Mouse (Mus musculus) MEL (cell line): ENCODE results near the gene Lce1f. TPM values are rescaled to one million over a fixed set of nuclear protein-coding genes. Genes with fewer than 3 reads are reported as not detected.

Source experiments
- DNase-seq: peaks from one replicate; pipeline ENCODE4 v3.0.0; 2011; ENCODE audit warnings: low read depth, low spot score
- H3K27ac ChIP-seq: 2 replicates; pipeline ENCODE4 v1.5.1; 2012; ENCODE audit warnings: low read depth, mild to moderate bottlenecking, control low read depth, low read length, moderate library complexity; ENCODE audit not compliant: control insufficient read depth
- H3K27me3 ChIP-seq, 2 experiments: fragments of 150-350 bp in 1 of 2; sonication (generic) in 1 of 2; 2 replicates each; pipeline ENCODE4 v1.6.1; 2012; ENCODE audit warnings: low read length in 2 of 2, mild to moderate bottlenecking in 2 of 2, improper control_type of control experiment in 1 of 2, moderate library complexity in 1 of 2; ENCODE audit not compliant: insufficient read depth in 2 of 2, control insufficient read depth in 1 of 2
- H3K36me3 ChIP-seq, 2 experiments: 2 replicates each; pipeline ENCODE4 v1.6.1; 2012 to 2014; ENCODE audit warnings: low read length in 2 of 2, improper control_type of control experiment in 1 of 2, inconsistent platforms in 1 of 2, mild to moderate bottlenecking in 1 of 2; ENCODE audit not compliant: insufficient read depth in 2 of 2, control insufficient read depth in 1 of 2
- H3K4me1 ChIP-seq, 2 experiments: fragments of 150-350 bp in 1 of 2; sonication (generic) in 1 of 2; 2 replicates each; pipeline ENCODE4 v1.6.1; 2012; ENCODE audit warnings: low read length in 2 of 2, improper control_type of control experiment in 1 of 2, mild to moderate bottlenecking in 1 of 2; ENCODE audit not compliant: insufficient read depth in 2 of 2, control insufficient read depth in 1 of 2
- H3K4me3 ChIP-seq, 2 experiments: fragments of 150-350 bp in 1 of 2; sonication (generic) in 1 of 2; 2 replicates each; pipeline ENCODE4 v1.5.1; 2012; ENCODE audit warnings: low read depth in 2 of 2, low read length in 2 of 2, mild to moderate bottlenecking in 2 of 2, moderate library complexity in 2 of 2, control low read depth in 1 of 2, improper control_type of control experiment in 1 of 2; ENCODE audit not compliant: control insufficient read depth in 1 of 2, insufficient read depth in 1 of 2
- H3K79me2 ChIP-seq: 2 replicates; pipeline ENCODE4 v1.6.1; 2012; ENCODE audit warnings: mild to moderate bottlenecking, low read length, moderate library complexity; ENCODE audit not compliant: control insufficient read depth, poor library complexity, insufficient read depth
- H3K9ac ChIP-seq: 2 replicates; pipeline ENCODE4 v1.6.1; 2012; ENCODE audit warnings: low read depth, mild to moderate bottlenecking, control low read depth, low read length, moderate library complexity; ENCODE audit not compliant: control insufficient read depth, poor library complexity, severe bottlenecking
- H3K9me3 ChIP-seq: fragments of 150-350 bp; sonication (generic); replicated peaks from 2 replicates; pipeline ENCODE4 v1.6.1; 2012; ENCODE audit warnings: mild to moderate bottlenecking, low read length, improper control_type of control experiment, moderate library complexity; ENCODE audit not compliant: insufficient read depth
- CHD2 ChIP-seq: IDR thresholded peaks from 2 replicates; pipeline ENCODE4 v1.6.1; 2011; ENCODE audit warnings: low read length, improper control_type of control experiment
- MAFK ChIP-seq: IDR thresholded peaks from 2 replicates; pipeline ENCODE4 v1.6.1; 2011; ENCODE audit warnings: low read depth, mild to moderate bottlenecking, low read length, improper control_type of control experiment, borderline replicate concordance
- RAD21 ChIP-seq: IDR thresholded peaks from 2 replicates; pipeline ENCODE4 v1.6.1; 2011; ENCODE audit warnings: mild to moderate bottlenecking, low read depth, low read length, improper control_type of control experiment
- TCF12 ChIP-seq: IDR thresholded peaks from 2 replicates; pipeline ENCODE4 v1.6.1; 2014; ENCODE audit warnings: low read depth, mild to moderate bottlenecking, inconsistent platforms, low read length, improper control_type of control experiment, moderate library complexity
- USF2 ChIP-seq, 2 experiments: IDR thresholded peaks; 2 replicates each; pipeline ENCODE4 v1.6.1; 2011 to 2012; ENCODE audit warnings: improper control_type of control experiment in 2 of 2, low read length in 2 of 2, borderline replicate concordance in 1 of 2, inconsistent platforms in 1 of 2, low read depth in 1 of 2, mild to moderate bottlenecking in 1 of 2; ENCODE audit not compliant: insufficient read depth in 1 of 2
- ZKSCAN1 ChIP-seq: IDR thresholded peaks from 2 replicates; pipeline ENCODE4 v1.6.1; 2012; ENCODE audit warnings: low read depth, mild to moderate bottlenecking, inconsistent platforms, low read length, improper control_type of control experiment, moderate library complexity
- polyA plus RNA-seq, 2 experiments: library from polyadenylated mRNA; stranded (reverse) in 1 of 2; unstranded in 1 of 2; fragments of >175 nt in 1 of 2; fragments of >200 nt in 1 of 2; gene quantifications; 2 replicates each; pipeline versions ENCODE4 v1.2.1 to v1.2.4; 2012; ENCODE audit warnings: low replicate concordance in 2 of 2, low read depth in 1 of 2; ENCODE audit not compliant: insufficient read length in 2 of 2, insufficient read depth in 1 of 2, missing spikeins in 1 of 2
- total RNA-seq: library from RNA; depleted of rRNA; stranded (reverse); fragments of 300-350 nt; gene quantifications from 2 replicates; pipeline ENCODE4 v1.2.3, GENCODE M21; 2012; rRNA removed

Gene Lce1f
- total and polyA plus RNA-seq, 3 experiments: not detected

- Histone ChIP-seq H3K79me2 (no peaks in the 10 kb centered on the region), H3K27ac (no peak within 1 kb of the TSS), H3K4me3 (no peak within 1 kb of the TSS), H3K27me3 (no peaks in the 10 kb centered on the region), H3K9ac (no peak within 1 kb of the TSS), H3K4me1 (no peaks in the 10 kb centered on the region), H3K9me3 (no peaks in the 10 kb centered on the region), H3K36me3 (no peaks in the 10 kb centered on the region)
- DNase-seq: no peak
- TF ChIP-seq TCF12 (no peak), USF2 (IDR thresholded peaks at IDR 0.05; ENCODE audit: borderline replicate concordance in 1 of 2, insufficient read depth in 1 of 2, low read depth in 1 of 2, low read length in 2 of 2) (no peak), ZKSCAN1 (no peak), CHD2 (no peak), MAFK (no peak), RAD21 (no peak)
Measured at GRCm38 (mm10) chr3:92670215-92670614, 49.9 kb downstream of the Lce1f start, which contains the start of gene Lce1a2. Gene Lce1a2, minus strand, starts transcription at chr3:92670315.

Other genes with a start within 250 kb of the Lce1f start
- gene Sprr1a, start 234.5 kb downstream of the Lce1f start, total RNA-seq: not detected in 2 replicates
- not detected for gene Sprr1a, start 234.5 kb downstream of the Lce1f start, polyA plus RNA-seq
- gene Sprr4, start 219.9 kb downstream of the Lce1f start, total RNA-seq: not detected in 2 replicates
- not detected for gene Sprr4, start 219.9 kb downstream of the Lce1f start, polyA plus RNA-seq
- not detected in 2 replicates for gene 2310046K23Rik, start 185.8 kb downstream of the Lce1f start, total RNA-seq
- gene 2310046K23Rik, start 185.8 kb downstream of the Lce1f start, polyA plus RNA-seq: not detected
- not detected in 2 replicates for gene Ivl, start 146.6 kb downstream of the Lce1f start, total RNA-seq
- gene Ivl, start 146.6 kb downstream of the Lce1f start, polyA plus RNA-seq: not detected
- not detected in 2 replicates for gene Smcp, start 131.4 kb downstream of the Lce1f start, total RNA-seq
- gene Smcp, start 131.4 kb downstream of the Lce1f start, polyA plus RNA-seq: not detected
- not detected in 2 replicates for gene 2210017I01Rik, start 112.9 kb downstream of the Lce1f start, total RNA-seq
- not detected for gene 2210017I01Rik, start 112.9 kb downstream of the Lce1f start, polyA plus RNA-seq
- gene Lce6a, start 98.7 kb downstream of the Lce1f start, total RNA-seq: not detected in 2 replicates
- gene Lce6a, start 98.7 kb downstream of the Lce1f start, polyA plus RNA-seq: not detected
- gene Lce1a1, start 72.0 kb downstream of the Lce1f start, total RNA-seq: not detected in 2 replicates
- gene Lce1a1, start 72.0 kb downstream of the Lce1f start, polyA plus RNA-seq: not detected
- gene Lce1b, start 63.4 kb downstream of the Lce1f start, total RNA-seq: not detected in 2 replicates
- gene Lce1b, start 63.4 kb downstream of the Lce1f start, polyA plus RNA-seq: not detected
- gene Lce1a2, start 50.0 kb downstream of the Lce1f start, total RNA-seq: not detected in 2 replicates
- gene Lce1a2, start 50.0 kb downstream of the Lce1f start, polyA plus RNA-seq: not detected
- gene Lce1c, start 41.1 kb downstream of the Lce1f start, total RNA-seq: not detected in 2 replicates
- not detected for gene Lce1c, start 41.1 kb downstream of the Lce1f start, polyA plus RNA-seq
- not detected in 2 replicates for gene Lce1d, start 33.1 kb downstream of the Lce1f start, total RNA-seq
- not detected for gene Lce1d, start 33.1 kb downstream of the Lce1f start, polyA plus RNA-seq
- gene Lce1e, start 11.3 kb downstream of the Lce1f start, total RNA-seq: not detected in 2 replicates
- gene Lce1e, start 11.3 kb downstream of the Lce1f start, polyA plus RNA-seq: not detected
- not detected in 2 replicates for gene Gm38119, start 18.7 kb upstream of the Lce1f start, total RNA-seq
- gene Gm38119, start 18.7 kb upstream of the Lce1f start, polyA plus RNA-seq: not detected
- not detected in 2 replicates for gene Lce1g, start 32.0 kb upstream of the Lce1f start, total RNA-seq
- gene Lce1g, start 32.0 kb upstream of the Lce1f start, polyA plus RNA-seq: not detected
- gene Lce1h, start 44.7 kb upstream of the Lce1f start, total RNA-seq: not detected in 2 replicates
- gene Lce1h, start 44.7 kb upstream of the Lce1f start, polyA plus RNA-seq: not detected
- not detected in 2 replicates for gene Lce1i, start 58.5 kb upstream of the Lce1f start, total RNA-seq
- gene Lce1i, start 58.5 kb upstream of the Lce1f start, polyA plus RNA-seq: not detected
- gene Lce1j, start 70.2 kb upstream of the Lce1f start, total RNA-seq: not detected in 2 replicates
- not detected for gene Lce1j, start 70.2 kb upstream of the Lce1f start, polyA plus RNA-seq
- gene Lce1k, start 87.5 kb upstream of the Lce1f start, total RNA-seq: not detected in 2 replicates
- not detected for gene Lce1k, start 87.5 kb upstream of the Lce1f start, polyA plus RNA-seq
- gene Kprp, start 106.9 kb upstream of the Lce1f start, total RNA-seq: not detected in 2 replicates
- not detected for gene Kprp, start 106.9 kb upstream of the Lce1f start, polyA plus RNA-seq
- not detected in 2 replicates for gene Lce1l, start 130.9 kb upstream of the Lce1f start, total RNA-seq
- gene Lce1l, start 130.9 kb upstream of the Lce1f start, polyA plus RNA-seq: not detected
- not detected in 2 replicates for gene 2310050C09Rik, start 149.9 kb upstream of the Lce1f start, total RNA-seq
- not detected for gene 2310050C09Rik, start 149.9 kb upstream of the Lce1f start, polyA plus RNA-seq
- not detected in 2 replicates for gene Lce3a, start 205.9 kb upstream of the Lce1f start, total RNA-seq
- gene Lce3a, start 205.9 kb upstream of the Lce1f start, polyA plus RNA-seq: not detected
- gene Lce3b, start 212.6 kb upstream of the Lce1f start, total RNA-seq: not detected in 2 replicates
- not detected for gene Lce3b, start 212.6 kb upstream of the Lce1f start, polyA plus RNA-seq
- gene Lce3c, start 224.1 kb upstream of the Lce1f start, total RNA-seq: not detected in 2 replicates
- not detected for gene Lce3c, start 224.1 kb upstream of the Lce1f start, polyA plus RNA-seq
- gene Lce3d, start 237.0 kb upstream of the Lce1f start, total RNA-seq: not detected in 2 replicates
- not detected for gene Lce3d, start 237.0 kb upstream of the Lce1f start, polyA plus RNA-seq
- gene Lce3e, start 246.7 kb upstream of the Lce1f start, total RNA-seq: not detected in 2 replicates
- not detected for gene Lce3e, start 246.7 kb upstream of the Lce1f start, polyA plus RNA-seq